Mouse (Mus musculus) midbrain, embryonic 12.5 days (tissue): ENCODE measurements around the gene Tagln2. TPM values are rescaled to one million over a fixed set of nuclear protein-coding genes. Genes with fewer than 3 reads are reported as not detected.

Source experiments
- ATAC-seq: fragments of 200-750 bp; cut with Nextera tagmentation; 2 replicates; pipeline ENCODE4 v1.8.0; 2017; ENCODE audit warnings: low read depth, moderate TSS enrichment, moderate library complexity; ENCODE audit not compliant: low FRiP score
- H3K27ac ChIP-seq: fragments of 300-500 bp; sonication (generic); replicated peaks from 2 replicates; pipeline ENCODE4 v1.5.1; 2016; ENCODE audit warnings: mild to moderate bottlenecking
- H3K27me3 ChIP-seq: fragments of 300-500 bp; sonication (generic); 2 replicates; pipeline ENCODE4 v1.6.1; 2016; ENCODE audit warnings: mild to moderate bottlenecking
- H3K36me3 ChIP-seq: fragments of 300-500 bp; sonication (generic); 2 replicates; pipeline ENCODE4 v1.6.1; 2016
- H3K4me1 ChIP-seq: fragments of 300-500 bp; sonication (generic); 2 replicates; pipeline ENCODE4 v1.6.1; 2016
- H3K4me2 ChIP-seq: fragments of 300-500 bp; sonication (generic); replicated peaks from 2 replicates; pipeline ENCODE4 v1.6.1; 2016; ENCODE audit warnings: mild to moderate bottlenecking, moderate library complexity
- H3K4me3 ChIP-seq: fragments of 300-500 bp; sonication (generic); 2 replicates; pipeline ENCODE4 v1.5.1; 2016; ENCODE audit warnings: mild to moderate bottlenecking
- H3K9ac ChIP-seq: fragments of 300-500 bp; sonication (generic); replicated peaks from 2 replicates; pipeline ENCODE4 v1.6.1; 2016; ENCODE audit warnings: mild to moderate bottlenecking, moderate library complexity
- H3K9me3 ChIP-seq: fragments of 300-500 bp; sonication (generic); 2 replicates; pipeline ENCODE4 v1.6.1; 2016; ENCODE audit warnings: mild to moderate bottlenecking
- WGBS: fragments of 180-500 bp; shearing (Covaris S2); methylation state at CpG from one replicate; pipeline ENCODE4 v1.1.7; 2016; 5-methylcytosine and 5-hydroxymethylcytosine counted together
- polyA plus RNA-seq: library from polyadenylated mRNA; unstranded; fragments of >200 nt; fragmentation: Nextera tagmentation; extraction: Ambion mirVana; gene quantifications from 2 replicates; pipeline ENCODE4 v1.2.1, GENCODE M21; 2016

Gene Tagln2
- 37.0 and 45.9 TPM in 2 replicates for polyA plus RNA-seq

GRCm38 (mm10) chr1:172499765-172500441 lies at the start of gene Tagln2:
Gene Tagln2 (plus strand): TSS chr1:172500047.
- H3K4me1 ChIP-seq = peaks cover 51% of the 10 kb centered on the region
- 2% methylated on average over 30 of the region's 30 CpGs for WGBS
- peak within 1 kb of the TSS; percentile 56 for H3K4me2 ChIP-seq
- ATAC-seq = peak; percentile 28
- no peaks in the 10 kb centered on the region for H3K9me3 ChIP-seq
- peak within 1 kb of the TSS; percentile 43 for H3K9ac ChIP-seq
- H3K4me3 ChIP-seq = peak within 1 kb of the TSS; percentile 40
- peaks cover 37% of the 10 kb centered on the region for H3K36me3 ChIP-seq
- peaks cover 56% of the 10 kb centered on the region for H3K27me3 ChIP-seq
- H3K27ac ChIP-seq = no peak within 1 kb of the TSS

GRCm38 (mm10) chr1:172450226-172450625 lies 49.6 kb upstream of the Tagln2 start:
- H3K36me3 ChIP-seq = no peaks in the 10 kb centered on the region
- no peak overlapping the region for H3K9ac ChIP-seq
- H3K27me3 ChIP-seq = no peaks in the 10 kb centered on the region
- no peak overlapping the region for H3K27ac ChIP-seq
- no peak for ATAC-seq
- no peak overlapping the region for H3K4me2 ChIP-seq
- 22% methylated on average over 2 of the region's 2 CpGs for WGBS
- H3K4me1 ChIP-seq = no peaks in the 10 kb centered on the region
- H3K4me3 ChIP-seq = no peak overlapping the region
- H3K9me3 ChIP-seq = no peaks in the 10 kb centered on the region

DNA sequence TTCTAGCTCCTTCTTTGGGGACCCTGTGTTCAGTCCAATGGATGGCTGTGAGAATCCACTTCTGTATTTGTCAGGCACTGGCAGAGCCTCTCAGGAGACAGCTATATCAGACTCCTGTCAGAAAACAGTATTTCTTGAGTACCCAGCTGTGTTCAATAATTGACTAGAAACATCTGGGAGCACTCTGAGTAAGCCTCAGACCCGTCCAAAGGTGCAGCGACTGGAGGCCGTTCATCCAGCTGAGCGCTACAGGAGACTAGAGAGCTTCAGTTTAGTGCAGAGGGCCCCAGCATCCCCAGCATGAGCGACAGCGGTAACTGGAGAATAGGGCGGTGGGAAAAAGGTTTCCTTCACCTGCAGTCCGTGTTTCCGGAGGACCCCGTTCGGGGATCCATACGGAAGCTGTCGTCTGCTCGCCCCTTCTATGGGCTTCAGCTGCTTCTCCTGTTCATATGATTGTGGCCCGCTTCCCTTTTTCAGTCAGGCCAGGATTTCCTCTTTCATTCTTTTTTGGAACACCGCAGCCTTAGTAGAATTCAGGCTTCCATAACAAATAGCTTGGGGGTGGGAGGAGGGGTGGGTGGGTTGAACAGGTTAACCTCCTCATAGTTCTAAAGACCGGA lies 48.9 kb upstream of the Tagln2 start:
- Histone ChIP-seq H3K9ac (no peak overlapping the region), H3K4me2 (no peak overlapping the region), H3K27me3 (no peaks in the 10 kb centered on the region), H3K36me3 (no peaks in the 10 kb centered on the region), H3K4me3 (no peak overlapping the region), H3K4me1 (0 out of 2 replicates have a peak, but pooled peaks cover 1% of the 10 kb centered on the region), H3K27ac (no peak overlapping the region), H3K9me3 (no peaks in the 10 kb centered on the region)
- 37% methylated on average over 17 of the region's 17 CpGs for WGBS
- ATAC-seq = no peak

DNA sequence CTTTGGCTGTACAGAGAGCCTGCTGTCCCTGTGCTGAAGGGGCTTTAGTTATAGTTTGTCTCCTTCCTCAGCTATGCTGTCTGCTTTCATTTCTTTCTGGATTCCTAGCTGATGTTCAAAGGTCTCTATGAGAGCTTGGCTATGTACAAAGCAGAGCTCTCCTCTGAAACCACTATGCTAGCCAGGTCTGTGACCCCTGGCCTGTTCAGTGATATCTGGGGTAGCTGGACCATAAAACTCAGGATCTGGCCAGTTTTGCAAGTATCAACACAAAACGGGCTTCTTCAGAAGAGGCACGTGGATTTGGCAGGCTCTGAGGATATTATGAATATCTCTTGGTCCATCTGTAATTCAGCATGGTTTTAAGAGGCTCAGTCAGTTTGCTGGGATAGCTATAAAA lies 46.9 kb upstream of the Tagln2 start:
- no peak overlapping the region for H3K9ac ChIP-seq

GRCm38 (mm10) chr1:172453810-172454209 lies 46.0 kb upstream of the Tagln2 start:
- Histone ChIP-seq H3K4me3 (no peak overlapping the region), H3K36me3 (no peaks in the 10 kb centered on the region), H3K27me3 (no peaks in the 10 kb centered on the region), H3K4me2 (no peak overlapping the region), H3K9ac (no peak overlapping the region), H3K9me3 (no peaks in the 10 kb centered on the region), H3K27ac (no peak overlapping the region), H3K4me1 (0 out of 2 replicates have a peak, but pooled peaks cover 3% of the 10 kb centered on the region)
- WGBS = 79% methylated on average over 2 of the region's 2 CpGs
- ATAC-seq = no peak

More for the DNA sequence above, 46.9 kb upstream of the Tagln2 start:
- H3K4me3 ChIP-seq = no peak overlapping the region
- 0 out of 2 replicates have a peak, but pooled peaks cover 3% of the 10 kb centered on the region for H3K4me1 ChIP-seq
- H3K27me3 ChIP-seq = no peaks in the 10 kb centered on the region
- no peaks in the 10 kb centered on the region for H3K36me3 ChIP-seq
- 83% methylated on average over 2 of the region's 2 CpGs for WGBS
- no peaks in the 10 kb centered on the region for H3K9me3 ChIP-seq
- no peak overlapping the region for H3K27ac ChIP-seq
- no peak for ATAC-seq
- H3K4me2 ChIP-seq = no peak overlapping the region

GRCm38 (mm10) chr1:172455416-172455815 lies 44.4 kb upstream of the Tagln2 start:
- Histone ChIP-seq H3K4me3 (no peak overlapping the region), H3K36me3 (no peaks in the 10 kb centered on the region), H3K9ac (no peak overlapping the region), H3K4me1 (0 out of 2 replicates have a peak, but pooled peaks cover 3% of the 10 kb centered on the region), H3K9me3 (no peaks in the 10 kb centered on the region), H3K27ac (no peak overlapping the region), H3K4me2 (no peak overlapping the region), H3K27me3 (no peaks in the 10 kb centered on the region)
- WGBS = 9% methylated on average over 4 of the region's 4 CpGs
- ATAC-seq = no peak

GRCm38 (mm10) chr1:172456001-172456677 lies 43.7 kb upstream of the Tagln2 start:
- Histone ChIP-seq H3K27ac (no peak overlapping the region), H3K27me3 (no peaks in the 10 kb centered on the region), H3K4me3 (no peak overlapping the region), H3K9ac (no peak overlapping the region), H3K4me2 (no peak overlapping the region), H3K36me3 (no peaks in the 10 kb centered on the region), H3K9me3 (no peaks in the 10 kb centered on the region), H3K4me1 (0 out of 2 replicates have a peak, but pooled peaks cover 3% of the 10 kb centered on the region)
- no peak for ATAC-seq
- 66% methylated on average over 7 of the region's 7 CpGs for WGBS

- Histone ChIP-seq H3K27me3 (no peaks in the 10 kb centered on the region), H3K9ac (no peak overlapping the region), H3K27ac (no peak overlapping the region), H3K9me3 (no peaks in the 10 kb centered on the region), H3K4me3 (no peak overlapping the region), H3K4me1 (0 out of 2 replicates have a peak, but pooled peaks cover 3% of the 10 kb centered on the region), H3K4me2 (no peak overlapping the region), H3K36me3 (no peaks in the 10 kb centered on the region)
- ATAC-seq = no peak
- WGBS = 89% methylated on average over 3 of the region's 3 CpGs
Observed at GRCm38 (mm10) chr1:172457196-172457595, 42.7 kb upstream of the Tagln2 start.

GRCm38 (mm10) chr1:172458041-172458440 lies 41.8 kb upstream of the Tagln2 start:
- H3K4me3 ChIP-seq = no peak overlapping the region
- H3K9me3 ChIP-seq = no peaks in the 10 kb centered on the region
- no peak for ATAC-seq
- H3K9ac ChIP-seq = no peak overlapping the region
- H3K27me3 ChIP-seq = no peaks in the 10 kb centered on the region
- H3K4me1 ChIP-seq = 0 out of 2 replicates have a peak, but pooled peaks cover 3% of the 10 kb centered on the region
- H3K27ac ChIP-seq = no peak overlapping the region
- no peaks in the 10 kb centered on the region for H3K36me3 ChIP-seq
- WGBS = 86% methylated on average over 3 of the region's 3 CpGs
- no peak overlapping the region for H3K4me2 ChIP-seq

DNA sequence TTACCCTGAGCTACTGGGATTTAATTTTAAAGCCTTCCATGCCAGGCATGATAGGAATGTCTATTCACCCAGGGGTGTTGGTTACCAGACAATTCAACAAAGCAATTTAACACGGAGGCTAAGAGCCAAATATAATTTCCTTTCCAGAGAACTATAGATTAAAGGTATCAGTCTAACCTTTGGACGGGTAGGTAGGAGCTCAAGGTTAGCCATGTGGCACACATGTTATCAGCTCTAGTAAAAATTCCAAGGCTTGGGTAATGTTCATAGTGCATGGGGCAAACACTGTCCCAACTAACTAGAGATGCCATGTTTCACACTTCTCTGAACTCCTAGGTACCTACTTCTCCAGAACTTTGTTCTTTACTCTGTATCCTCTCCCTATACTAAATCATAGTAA lies 38.2 kb upstream of the Tagln2 start:
- H3K4me3 ChIP-seq = no peak overlapping the region
- H3K4me2 ChIP-seq = no peak overlapping the region
- no peaks in the 10 kb centered on the region for H3K9me3 ChIP-seq
- WGBS = 78% methylated on average over 2 of the region's 2 CpGs
- ATAC-seq = no peak
- no peak overlapping the region for H3K9ac ChIP-seq
- no peaks in the 10 kb centered on the region for H3K36me3 ChIP-seq
- no peaks in the 10 kb centered on the region for H3K27me3 ChIP-seq
- no peak overlapping the region for H3K27ac ChIP-seq
- H3K4me1 ChIP-seq = no peaks in the 10 kb centered on the region

DNA sequence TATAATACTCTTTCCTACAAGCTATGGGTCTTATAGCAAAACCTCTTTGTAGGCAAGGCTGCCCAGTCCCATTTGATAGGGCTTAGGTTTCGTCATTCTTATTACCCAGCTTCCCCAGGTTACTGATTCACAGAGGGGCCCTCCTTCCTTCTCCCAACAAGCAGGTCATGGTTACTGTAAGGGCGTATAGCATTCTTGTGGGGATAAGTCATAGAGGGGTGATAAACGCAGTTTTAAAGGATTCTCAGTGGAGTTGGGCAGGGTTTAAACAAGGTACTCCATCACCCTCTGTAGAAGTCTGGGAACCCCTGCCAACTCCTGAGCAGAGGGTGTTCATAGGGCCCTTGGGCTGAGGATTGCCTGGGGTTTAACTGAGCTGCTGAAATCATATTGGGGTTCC lies 37.3 kb upstream of the Tagln2 start:
- no peak overlapping the region for H3K27ac ChIP-seq
- 90% methylated on average over 3 of the region's 3 CpGs for WGBS
- H3K4me2 ChIP-seq = no peak overlapping the region
- no peak overlapping the region for H3K9ac ChIP-seq
- no peaks in the 10 kb centered on the region for H3K36me3 ChIP-seq
- H3K4me3 ChIP-seq = no peak overlapping the region
- H3K27me3 ChIP-seq = no peaks in the 10 kb centered on the region
- no peaks in the 10 kb centered on the region for H3K4me1 ChIP-seq
- no peaks in the 10 kb centered on the region for H3K9me3 ChIP-seq
- no peak for ATAC-seq
